Mouse (Mus musculus) ovary, postnatal 36 days (tissue): ENCODE measurements at regions not wholly inside any gene's neighbourhood (a gene's known extent, or its start where the extent isn't known, plus 50 kb on each side); places are given as distances from the start of the nearest gene placed in this dataset.

Source experiments
- DNase-seq: peaks from one replicate; pipeline ENCODE4 v3.0.0; 2022; ENCODE audit warnings: low spot score, mixed read lengths

GRCm38 (mm10) chr2:92709668-92710067 is 110.2 kb downstream of the Chst1 start:
- DNase-seq: no peak

- no peak for DNase-seq
These were observed 111.7 kb downstream of the Chst1 start for GRCm38 (mm10) chr2:92711122-92711777.

- DNase-seq: peak; percentile 20
These were observed 113.0 kb downstream of the Chst1 start for GRCm38 (mm10) chr2:92712266-92713144.

GRCm38 (mm10) chr2:92717706-92718105 is 118.2 kb downstream of the Chst1 start:
- no peak for DNase-seq

GRCm38 (mm10) chr2:92721951-92722350 is 122.4 kb downstream of the Chst1 start:
- no peak for DNase-seq

GRCm38 (mm10) chr2:92723618-92724263 is 124.2 kb downstream of the Chst1 start:
- no peak for DNase-seq

- no peak for DNase-seq
These were observed 127.1 kb downstream of the Chst1 start for GRCm38 (mm10) chr2:92726640-92727039.

GRCm38 (mm10) chr2:92727241-92727640 is 127.7 kb downstream of the Chst1 start:
- no peak for DNase-seq

- DNase-seq: no peak
These were observed 128.9 kb downstream of the Chst1 start for GRCm38 (mm10) chr2:92728388-92728787.

GRCm38 (mm10) chr2:92730371-92730770 is 130.9 kb downstream of the Chst1 start:
- no peak for DNase-seq

GRCm38 (mm10) chr2:92733403-92733802 is 133.9 kb downstream of the Chst1 start:
- DNase-seq: no peak

- DNase-seq: no peak
These were observed 136.3 kb downstream of the Chst1 start for GRCm38 (mm10) chr2:92735784-92736183.

GRCm38 (mm10) chr2:92737301-92737700 is 137.8 kb downstream of the Chst1 start:
- no peak for DNase-seq

- no peak for DNase-seq
These were observed 140.1 kb downstream of the Chst1 start for GRCm38 (mm10) chr2:92739576-92739975.

- no peak for DNase-seq
These were observed 141.3 kb downstream of the Chst1 start for GRCm38 (mm10) chr2:92740776-92741295.

GRCm38 (mm10) chr2:92742025-92742424 is 142.5 kb downstream of the Chst1 start:
- DNase-seq: peak; percentile 42

GRCm38 (mm10) chr2:92742671-92743070 is 143.2 kb downstream of the Chst1 start:
- DNase-seq: no peak

- no peak for DNase-seq
These were observed 143.6 kb downstream of the Chst1 start for GRCm38 (mm10) chr2:92743152-92743551.

- no peak for DNase-seq
These were observed 144.4 kb downstream of the Chst1 start for GRCm38 (mm10) chr2:92743911-92744310.

GRCm38 (mm10) chr2:92747406-92747805 is 147.9 kb downstream of the Chst1 start:
- no peak for DNase-seq

GRCm38 (mm10) chr2:92750116-92750515 is 150.6 kb downstream of the Chst1 start:
- DNase-seq: no peak

- DNase-seq: no peak
These were observed 151.2 kb downstream of the Chst1 start for GRCm38 (mm10) chr2:92750672-92751071.

- no peak for DNase-seq
These were observed 151.7 kb downstream of the Chst1 start for GRCm38 (mm10) chr2:92751256-92751655.
